Mouse (Mus musculus) megakaryocyte-erythroid progenitor cell, adult 5-6 weeks (primary cell): ENCODE measurements around the gene Rrm1. TPM values are rescaled to one million over a fixed set of nuclear protein-coding genes. Genes with fewer than 3 reads are reported as not detected.
"Not testable (repeated sequence)": the region's sequence is repeated elsewhere in the genome, so short reads cannot be mapped to it uniquely, and the experiment has no call there.

ENCODE experiments used
- ATAC-seq: replicated peaks from 2 replicates; pipeline ENCODE4 v1.8.0; 2016; ENCODE audit warnings: mild to moderate bottlenecking, inconsistent platforms; ENCODE audit not compliant: severe bottlenecking, poor library complexity, low FRiP score, low TSS enrichment
- total RNA-seq, 2 experiments: library from RNA; stranded (forward) in 1 of 2; stranded (reverse) in 1 of 2; fragments of 200-1000, 215-1000 nt in 1 of 2; fragments of >200 nt in 1 of 2; fragmentation: Nextera tagmentation in 1 of 2; gene quantifications; 2 replicates each; pipeline ENCODE4 v1.2.3; 2014 to 2017

The Rrm1 gene
- total RNA-seq (2014; fragmentation: Nextera tagmentation) (270 and 301 TPM in 2 replicates), total RNA-seq (2017) (1,022 TPM in 2 replicates)

DNA sequence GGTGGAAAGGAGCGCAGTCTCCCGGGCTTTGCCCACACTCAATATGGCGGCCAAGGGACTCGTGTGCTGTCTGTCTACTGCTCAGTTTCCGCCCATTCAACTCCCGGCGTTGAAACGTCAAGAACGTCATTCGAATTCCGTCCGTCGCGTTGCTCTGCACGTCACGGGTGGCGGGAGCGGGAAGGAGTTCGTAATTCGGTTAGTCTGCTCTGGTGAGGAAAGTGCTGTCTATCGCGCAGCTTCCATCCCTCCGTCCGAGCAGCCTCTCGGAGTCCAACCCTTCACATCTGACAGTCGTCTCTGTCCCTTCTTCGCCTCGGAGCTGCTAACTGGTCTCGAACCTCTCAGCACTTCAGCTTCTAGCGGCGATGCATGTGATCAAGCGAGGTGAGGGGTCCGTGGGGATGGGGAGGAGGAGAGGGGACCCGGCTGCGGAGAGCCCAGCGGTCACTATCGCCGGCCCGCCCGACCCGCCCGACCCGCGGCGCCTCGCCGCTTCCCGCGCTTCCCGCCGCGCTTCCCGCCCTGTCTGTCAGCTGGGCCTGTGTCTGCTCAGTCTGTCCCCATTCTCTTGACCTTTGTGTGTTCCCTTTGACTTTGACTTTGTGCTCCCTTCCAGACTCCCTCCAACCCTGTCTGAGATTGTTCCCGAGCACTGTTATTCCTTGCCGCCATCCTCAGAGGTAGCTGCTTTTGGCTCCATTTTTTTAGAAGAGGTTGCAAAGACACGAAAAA is at the start of gene Rrm1:
Rrm1 (plus strand) TSS at position 39 of the 735 bp plus-strand sequence.
- peak; percentile 91 for ATAC-seq

DNA sequence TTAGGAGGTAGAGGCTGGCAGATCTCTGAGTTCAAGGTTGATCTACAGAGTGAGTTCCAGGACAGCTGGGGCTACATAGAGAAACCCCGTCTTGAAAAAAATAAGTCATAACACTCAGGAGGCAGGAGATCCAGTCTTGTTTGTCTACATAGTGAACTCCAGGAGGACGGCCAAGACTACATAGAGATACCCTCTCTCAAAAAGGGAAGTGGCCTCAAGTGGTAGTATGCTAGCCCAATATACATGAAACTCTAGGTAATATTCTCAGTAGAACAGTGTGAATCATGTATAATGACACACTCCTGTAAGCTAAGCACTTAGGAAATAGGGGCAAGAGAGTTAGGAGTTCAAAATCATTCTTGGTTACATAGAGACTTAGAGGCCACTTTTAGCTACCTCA is 47.6 kb upstream of the Rrm1 start:
- ATAC-seq, result no peak

DNA sequence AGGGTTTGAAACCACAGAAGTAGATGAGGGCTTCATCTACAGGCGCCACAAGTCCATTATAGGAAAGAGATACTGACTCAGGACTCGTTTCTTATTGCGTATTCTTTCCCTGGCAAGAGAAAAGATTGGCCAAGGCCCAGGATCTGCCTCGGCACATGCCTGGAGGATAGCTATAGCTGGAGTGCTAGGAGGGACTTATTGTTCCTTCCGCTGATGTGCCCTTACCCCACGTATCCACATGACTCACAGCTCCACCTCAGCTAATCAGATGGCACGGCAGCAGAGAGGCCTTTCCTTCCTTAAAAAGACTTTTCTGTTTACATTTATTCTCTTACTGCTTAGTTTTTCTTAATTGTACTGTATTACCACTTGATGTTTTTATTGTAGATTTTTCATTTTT is 45.6 kb upstream of the Rrm1 start:
- ATAC-seq, result peak; percentile 79

DNA sequence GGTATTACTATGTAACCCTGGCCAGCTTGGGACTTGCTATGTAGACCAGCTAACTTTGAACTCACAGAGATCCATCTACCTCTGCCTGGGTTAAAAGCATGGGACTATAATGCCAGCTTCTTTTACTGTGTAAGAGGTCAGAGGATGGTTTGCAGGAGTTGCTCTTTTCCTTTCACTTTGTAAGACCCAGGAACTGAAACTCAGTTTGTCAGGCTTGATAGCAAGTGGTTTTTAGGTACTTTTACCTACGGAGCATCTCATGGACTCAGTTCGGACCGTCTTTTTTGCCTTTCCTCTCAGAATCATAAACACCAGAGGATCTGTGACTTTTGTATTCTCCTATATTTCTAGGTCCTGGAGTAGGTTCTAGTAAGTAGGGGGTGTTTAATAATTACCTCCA is 45.2 kb upstream of the Rrm1 start:
- ATAC-seq, result no peak

DNA sequence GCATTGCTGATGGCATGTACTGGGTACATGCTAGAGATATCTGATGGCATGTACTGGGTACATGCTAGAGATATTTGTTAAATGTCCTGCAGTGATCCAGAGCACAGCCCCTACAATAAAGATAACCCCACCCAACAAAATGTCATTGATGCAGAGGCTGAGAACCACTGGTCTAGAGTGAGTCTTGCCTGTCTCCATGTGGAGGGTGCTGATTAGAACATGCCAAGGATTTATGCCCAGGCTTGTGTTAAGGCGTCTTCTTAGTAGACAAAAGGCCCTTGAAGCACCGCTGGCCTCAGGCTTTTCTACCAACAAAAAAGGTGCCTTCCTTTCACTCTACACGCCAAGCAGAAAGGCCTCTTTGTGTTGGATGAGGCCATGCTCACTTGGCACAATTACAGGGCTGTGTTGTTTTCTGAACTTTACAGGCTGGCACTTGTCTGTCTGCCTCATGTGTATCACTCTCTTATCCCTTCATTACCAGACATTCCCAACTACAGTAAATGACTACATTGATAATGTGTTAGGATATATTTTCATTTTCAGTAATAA is 42.2 kb upstream of the Rrm1 start:
- peak; percentile 93 for ATAC-seq

DNA sequence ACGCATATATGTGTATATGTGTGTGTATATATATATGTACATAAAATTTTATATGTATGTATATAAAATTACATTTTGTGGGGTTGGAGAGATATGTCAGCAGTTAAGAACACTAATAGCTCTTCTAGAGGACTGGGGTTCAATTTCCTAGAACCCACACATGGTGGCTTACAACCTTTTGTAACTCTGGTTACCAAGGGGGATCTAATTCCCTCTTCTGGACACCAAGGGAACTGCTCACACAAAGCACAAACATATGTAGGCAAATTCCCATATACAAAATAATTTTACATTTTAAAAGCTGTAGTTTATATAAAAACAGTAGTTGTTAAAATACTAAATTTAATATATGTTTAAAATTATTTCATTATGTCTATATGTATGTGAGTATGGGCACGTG is 37.4 kb upstream of the Rrm1 start:
- ATAC-seq, result no peak

DNA sequence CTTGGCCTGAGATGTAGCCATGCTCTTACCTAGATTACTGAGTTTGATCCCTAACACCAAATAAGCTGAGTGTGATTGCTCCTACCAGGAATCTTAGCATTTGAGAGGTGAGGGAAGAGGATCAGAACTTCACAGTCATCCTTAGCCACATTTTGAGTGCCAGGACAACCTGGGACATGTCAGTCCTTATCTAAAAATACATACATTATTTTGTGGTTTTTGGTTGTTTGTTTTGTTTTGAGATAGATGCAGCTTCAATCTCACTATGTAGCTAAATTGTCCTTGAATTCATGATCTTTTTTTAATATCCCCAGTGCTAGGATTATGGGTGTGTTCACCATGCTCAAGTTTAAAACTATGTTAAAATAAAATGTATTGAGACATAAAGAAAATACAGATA is 34.1 kb upstream of the Rrm1 start:
- ATAC-seq, result peak; percentile 70

DNA sequence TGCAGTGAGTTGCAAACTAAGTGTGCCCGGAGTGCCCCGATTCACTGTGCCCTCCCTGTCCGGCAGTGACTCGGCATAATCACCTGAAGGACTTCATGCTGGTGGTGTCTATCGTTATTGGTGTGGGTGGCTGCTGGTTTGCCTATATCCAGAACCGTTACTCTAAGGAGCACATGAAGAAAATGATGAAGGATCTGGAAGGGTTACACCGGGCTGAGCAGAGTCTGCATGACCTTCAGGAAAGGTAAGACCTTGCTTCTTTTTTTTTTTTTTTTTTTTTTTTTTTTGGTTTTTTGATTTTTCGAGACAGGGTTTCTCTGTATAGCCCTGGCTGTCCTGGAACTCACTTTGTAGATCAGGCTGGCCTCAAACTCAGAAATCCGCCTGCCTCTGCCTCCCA is 26.2 kb upstream of the Rrm1 start:
- ATAC-seq, result not testable (repeated sequence)

DNA sequence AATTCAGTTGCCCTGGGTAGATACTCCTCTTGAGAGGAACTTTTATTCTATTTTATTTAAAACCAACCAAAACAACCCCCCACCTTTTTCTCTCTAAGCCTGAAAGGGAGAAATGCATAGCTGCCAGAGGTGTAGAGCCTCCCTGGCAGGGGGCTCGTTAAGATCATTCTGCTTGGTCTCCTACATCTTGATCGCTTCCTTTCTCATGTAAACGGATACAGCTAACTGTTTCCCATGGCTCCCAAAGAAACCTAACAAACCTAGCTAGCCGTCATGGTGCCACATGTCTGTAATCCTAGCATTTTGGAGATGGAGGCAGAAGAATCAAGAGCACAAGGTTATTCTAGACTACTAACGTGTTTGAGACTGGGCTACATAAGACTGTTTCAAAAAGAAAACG is 25.7 kb upstream of the Rrm1 start:
- no peak for ATAC-seq

DNA sequence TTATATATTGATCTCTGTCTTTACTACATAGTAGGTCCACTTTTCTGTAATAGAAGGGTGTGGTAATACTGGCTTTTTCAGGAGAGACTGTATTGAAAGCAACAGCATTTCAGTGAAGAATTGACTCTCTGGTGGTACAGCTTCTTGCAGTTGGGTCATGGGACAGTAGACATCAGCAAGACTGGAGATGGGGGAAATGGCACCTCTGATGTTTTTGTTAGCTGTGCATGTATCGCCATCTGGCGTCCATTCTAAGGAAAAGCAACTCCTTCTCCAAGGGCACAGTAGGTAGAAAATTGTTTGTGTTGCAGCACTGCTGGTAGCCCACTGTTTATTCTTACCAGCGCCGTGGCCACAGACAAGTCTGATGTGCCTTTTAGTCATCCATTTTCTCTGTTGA is 24.1 kb upstream of the Rrm1 start:
- ATAC-seq, result peak; percentile 90

DNA sequence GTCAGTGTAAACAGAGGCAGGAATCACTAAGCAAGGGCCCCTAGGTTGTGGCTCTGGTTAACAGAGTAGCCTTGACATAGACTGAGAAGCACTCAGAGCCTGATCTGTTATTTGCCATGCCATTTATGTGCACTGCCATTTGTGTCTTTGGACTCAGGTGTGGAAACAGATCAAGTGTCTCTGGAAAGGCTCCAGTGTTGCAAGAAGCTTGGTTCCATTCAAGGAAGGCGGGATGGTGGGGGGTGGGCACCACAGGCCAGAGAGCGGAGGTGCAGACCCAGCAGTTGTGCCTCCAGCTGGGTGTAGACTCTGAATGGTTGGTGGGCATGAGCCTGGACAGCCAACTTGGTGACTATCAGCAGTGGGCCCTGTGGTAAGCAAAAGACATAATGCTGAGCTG is 19.5 kb upstream of the Rrm1 start:
- no peak for ATAC-seq

DNA sequence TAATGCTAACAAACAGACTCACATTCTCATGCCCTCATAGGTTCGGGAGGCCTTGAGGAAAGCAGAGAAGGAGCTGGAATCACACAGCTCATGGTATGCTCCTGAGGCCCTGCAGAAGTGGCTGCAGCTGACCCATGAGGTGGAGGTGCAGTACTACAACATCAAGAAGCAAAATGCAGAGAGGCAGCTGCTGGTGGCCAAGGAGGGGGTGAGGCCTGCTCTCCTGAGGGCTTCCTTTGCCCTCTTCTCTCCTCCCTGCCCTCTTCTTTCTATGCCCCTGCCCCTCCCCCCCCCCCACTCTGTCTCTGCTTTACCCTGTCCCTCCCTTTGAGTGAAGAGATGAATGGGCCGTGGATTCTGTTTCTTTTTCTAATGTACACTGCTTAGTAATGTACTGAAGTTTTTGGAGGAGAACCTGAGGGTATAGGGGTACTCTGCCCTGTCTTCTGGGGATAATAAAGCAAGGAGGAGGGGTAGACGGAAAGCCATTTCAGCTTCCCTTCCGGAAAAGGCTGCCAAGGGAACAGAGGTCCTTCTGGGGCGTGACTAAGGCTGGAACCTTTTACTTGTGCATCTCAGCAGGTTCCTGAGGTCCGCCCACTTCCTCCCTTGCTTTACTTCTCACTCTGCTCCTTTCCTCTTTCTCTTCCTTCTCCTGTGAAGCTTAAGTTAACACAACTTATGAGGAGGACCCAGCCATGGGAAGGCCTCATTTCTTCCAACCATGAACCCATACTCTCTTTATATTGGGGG is 15.4 kb upstream of the Rrm1 start:
- peak; percentile 58; the same call in 1 of the 2 replicates for ATAC-seq

DNA sequence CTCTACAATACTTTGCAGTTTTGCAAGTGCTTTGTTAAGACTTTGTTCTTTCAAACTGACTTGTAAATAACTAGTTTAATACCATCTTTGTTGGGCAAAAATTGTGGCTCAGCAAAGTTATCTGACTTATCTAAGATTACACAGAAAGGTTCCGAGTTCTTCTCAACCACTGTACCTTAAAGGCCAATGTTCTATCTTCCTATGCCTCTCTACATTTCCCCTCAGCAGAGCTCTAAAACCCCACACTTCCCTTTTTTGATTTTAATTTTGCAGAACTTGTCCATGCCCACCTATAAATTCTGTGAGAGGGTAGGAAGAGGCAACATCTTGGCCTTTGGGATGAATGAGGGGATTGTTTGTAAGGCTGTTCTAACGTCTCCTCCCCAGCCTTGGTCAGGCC is 7.2 kb upstream of the Rrm1 start:
- ATAC-seq, result no peak

DNA sequence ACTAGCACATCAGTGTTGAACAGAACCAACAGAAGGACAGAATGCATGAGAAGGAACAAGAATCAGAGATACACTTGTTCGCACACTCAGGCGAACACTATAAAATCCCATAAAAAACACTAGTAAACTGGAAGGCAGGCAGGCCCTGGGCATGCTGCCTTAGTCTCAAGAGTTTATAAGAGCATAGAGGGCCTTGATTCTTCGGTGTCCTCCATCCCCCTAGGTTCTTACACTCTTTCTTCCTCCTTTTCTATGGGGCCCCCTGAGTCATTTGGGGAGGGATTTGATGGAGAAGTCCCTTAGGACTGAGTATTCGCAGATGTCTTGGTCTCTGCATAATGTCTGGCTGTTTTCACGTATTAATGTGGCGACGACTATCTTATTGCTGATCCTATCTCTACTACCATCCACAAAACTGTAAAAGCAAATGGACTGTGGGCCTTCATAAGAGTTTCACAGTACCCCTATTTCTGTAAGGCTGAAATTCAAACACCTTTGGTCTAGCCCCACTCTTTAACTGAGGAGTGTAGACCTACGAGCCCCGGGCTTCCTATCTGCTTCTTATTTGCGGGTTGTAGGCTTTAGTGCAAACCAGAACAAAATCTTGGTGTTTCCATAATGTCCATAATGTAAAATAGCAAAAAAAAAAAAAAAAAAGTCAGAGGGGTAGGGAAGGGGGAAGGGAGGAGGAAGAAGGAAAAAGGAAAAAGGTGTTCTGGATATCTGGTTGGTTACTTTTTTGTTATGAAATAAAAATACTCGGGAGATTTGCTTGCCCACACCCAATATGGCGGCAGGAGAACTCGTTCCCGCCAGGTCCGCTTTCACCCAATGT is 456 bp upstream of the Rrm1 start:
- ATAC-seq, result no peak

DNA sequence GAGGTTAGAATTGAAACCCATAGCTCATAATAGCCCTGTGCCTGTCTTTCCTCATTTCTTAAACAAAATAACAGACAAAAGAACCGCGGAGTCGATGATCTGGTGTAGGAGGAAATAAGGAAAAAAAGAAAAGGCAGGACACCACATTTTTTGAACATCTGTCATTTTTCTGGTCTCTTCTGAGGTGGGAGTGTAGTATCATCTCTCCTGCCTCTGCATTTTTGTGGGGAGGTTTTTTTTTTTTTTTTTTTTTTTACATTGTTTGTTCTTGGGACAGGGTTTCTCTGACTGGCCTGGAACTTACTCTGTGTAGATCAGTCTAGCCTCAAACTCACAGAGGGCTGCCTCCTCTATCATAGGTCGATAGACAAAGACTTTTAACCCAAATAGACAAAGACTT is 937 bp downstream of the Rrm1 start:
- no peak for ATAC-seq

DNA sequence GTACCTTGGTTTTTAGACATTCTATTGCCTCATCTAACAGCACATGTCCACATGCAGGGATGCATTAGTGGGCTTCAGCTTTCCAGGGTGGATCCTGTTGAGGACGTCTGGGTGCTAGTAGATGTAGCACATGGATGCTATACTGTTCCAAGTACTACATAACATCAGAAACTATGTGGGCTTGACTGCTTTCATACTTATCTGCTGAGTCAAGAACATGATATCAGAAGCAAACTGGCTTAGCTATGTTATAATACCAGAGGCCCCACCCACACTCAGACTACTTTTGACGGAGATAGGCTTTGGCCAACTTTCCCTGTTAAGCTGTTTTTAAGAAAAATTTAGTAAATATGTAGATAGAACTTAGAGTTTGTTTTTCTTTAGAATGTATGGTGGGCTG is 2.8 kb downstream of the Rrm1 start:
- peak; percentile 77 for ATAC-seq

DNA sequence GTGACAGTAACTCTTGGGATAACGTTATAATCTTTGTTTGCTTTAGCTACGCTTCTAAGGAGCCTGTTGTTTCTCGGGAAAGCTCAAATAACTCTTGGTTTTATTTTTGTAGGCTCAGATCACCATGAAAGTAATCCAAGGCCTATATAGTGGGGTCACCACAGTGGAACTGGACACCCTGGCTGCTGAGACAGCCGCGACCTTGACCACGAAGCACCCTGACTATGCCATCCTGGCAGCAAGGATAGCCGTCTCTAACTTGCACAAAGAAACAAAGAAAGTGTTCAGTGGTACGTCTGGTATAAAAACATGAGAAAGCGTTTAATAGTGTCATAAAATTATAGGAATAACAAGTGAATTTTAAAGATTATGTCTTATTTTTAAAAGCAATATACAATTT is 4.9 kb downstream of the Rrm1 start:
- no peak for ATAC-seq

DNA sequence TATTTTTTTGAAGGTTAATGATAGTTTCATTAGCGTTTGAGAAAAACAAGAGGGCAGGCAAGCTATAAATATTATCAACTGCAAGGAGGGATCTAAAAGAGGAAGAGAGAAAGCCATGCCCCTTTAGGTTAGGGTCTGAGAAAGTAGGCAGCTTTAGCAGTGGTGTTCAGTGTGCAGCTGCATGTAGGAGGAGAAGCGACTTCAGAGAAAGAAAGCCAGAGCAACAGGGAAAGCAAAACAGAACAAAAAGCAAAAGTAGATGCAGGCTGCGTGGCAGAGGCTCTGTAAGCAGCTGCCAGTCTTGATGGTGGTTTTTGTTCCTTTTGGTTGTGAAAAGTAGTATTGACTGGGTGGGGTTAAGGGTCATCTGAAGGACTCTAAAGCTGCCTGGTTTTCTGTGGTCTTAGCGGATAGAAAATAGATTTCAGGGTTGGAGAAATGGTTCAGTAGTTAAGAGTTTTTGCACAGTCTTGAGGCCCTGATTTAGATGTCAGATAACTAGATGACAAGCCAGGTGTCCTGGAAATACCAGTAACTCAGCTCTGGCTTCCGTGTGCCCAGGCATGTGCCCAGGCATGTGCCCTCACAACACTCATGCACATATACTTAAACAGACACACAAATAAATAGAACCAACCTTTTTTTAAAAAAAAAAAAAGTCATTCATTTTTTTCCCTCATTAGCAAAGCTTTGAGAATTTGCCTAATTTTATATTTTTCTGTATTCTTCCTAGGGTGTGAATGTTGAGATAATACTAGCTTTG is 17.3 kb downstream of the Rrm1 start:
- no peak for ATAC-seq

DNA sequence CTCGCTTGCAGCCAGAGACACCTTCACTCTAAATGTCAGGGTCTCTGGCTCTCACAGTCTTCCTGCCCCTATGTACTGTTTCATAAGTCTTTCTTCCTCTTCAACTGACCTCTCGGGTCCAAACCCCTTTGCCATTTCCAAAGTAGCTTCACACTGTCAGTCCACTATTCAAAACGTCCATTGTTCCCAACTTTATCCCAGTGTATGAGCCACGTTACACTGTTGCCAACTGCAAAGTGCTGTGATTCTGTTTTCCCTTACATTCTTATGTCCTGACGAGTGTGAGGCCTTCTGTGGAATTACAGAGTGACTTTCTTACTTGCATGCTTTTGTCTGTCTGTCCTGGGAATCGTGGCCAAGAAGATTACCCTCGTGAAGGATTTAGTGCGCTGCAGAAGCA is 26.1 kb downstream of the Rrm1 start:
- no peak for ATAC-seq
